Mouse (Mus musculus) neural tube, embryonic 11.5 days (tissue): ENCODE results near the gene Olfr1425. TPM values are rescaled to one million over a fixed set of nuclear protein-coding genes. Genes with fewer than 3 reads are reported as not detected.
"Not testable (repeated sequence)": the region's sequence is repeated elsewhere in the genome, so short reads cannot be mapped to it uniquely, and the experiment has no call there.

Experiments used
- ATAC-seq: fragments of 200-750 bp; cut with Nextera tagmentation; 2 replicates; pipeline ENCODE4 v1.8.0; 2017; ENCODE audit warnings: moderate number of reproducible peaks, mild to moderate bottlenecking, moderate TSS enrichment, moderate library complexity; ENCODE audit not compliant: insufficient read depth, low FRiP score, low TSS enrichment
- DNase-seq: peaks from one replicate; pipeline ENCODE4 v3.0.0-alpha.2; 2015; ENCODE audit warnings: low spot score
- H3K27ac ChIP-seq: fragments of 300-500 bp; sonication (generic); 2 replicates; pipeline ENCODE4 v1.5.1; 2014; ENCODE audit warnings: low read depth, mild to moderate bottlenecking, low read length
- H3K27me3 ChIP-seq: fragments of 300-500 bp; sonication (generic); 2 replicates; pipeline ENCODE4 v1.6.1; 2014; ENCODE audit warnings: mild to moderate bottlenecking, low read length, mixed read lengths; ENCODE audit not compliant: control insufficient read depth, insufficient read depth
- H3K36me3 ChIP-seq: fragments of 300-500 bp; sonication (generic); 2 replicates; pipeline ENCODE4 v1.6.1; 2014; ENCODE audit warnings: mild to moderate bottlenecking, low read length, moderate library complexity, mixed read lengths; ENCODE audit not compliant: control insufficient read depth, insufficient read depth
- H3K4me1 ChIP-seq: fragments of 300-500 bp; sonication (generic); 2 replicates; pipeline ENCODE4 v1.6.1; 2014; ENCODE audit warnings: low read length, mixed read lengths; ENCODE audit not compliant: control insufficient read depth, insufficient read depth
- H3K4me2 ChIP-seq: fragments of 300-500 bp; sonication (generic); 2 replicates; pipeline ENCODE4 v1.6.1; 2014; ENCODE audit warnings: low read depth, mild to moderate bottlenecking, moderate library complexity
- H3K4me3 ChIP-seq: fragments of 300-500 bp; sonication (generic); 2 replicates; pipeline ENCODE4 v1.5.1; 2014; ENCODE audit warnings: low read depth, low read length
- H3K9ac ChIP-seq: fragments of 300-500 bp; sonication (generic); 2 replicates; pipeline ENCODE4 v1.6.1; 2014; ENCODE audit warnings: mild to moderate bottlenecking, low read length
- H3K9me3 ChIP-seq: fragments of 300-500 bp; sonication (generic); 2 replicates; pipeline ENCODE4 v1.6.1; 2016; ENCODE audit warnings: low read length; ENCODE audit not compliant: control insufficient read depth
- WGBS: fragments of 180-500 bp; shearing (Covaris S2); extraction: QIAGEN DNeasy Blood & Tissue Kit; methylation state at CpG from one replicate; pipeline ENCODE4 v1.1.7; 2014; 5-methylcytosine and 5-hydroxymethylcytosine counted together
- polyA plus RNA-seq: library from polyadenylated mRNA; unstranded; fragments of >200 nt; fragmentation: Nextera tagmentation; extraction: Ambion mirVana; gene quantifications from 2 replicates; pipeline ENCODE4 v1.2.1, GENCODE M21; 2014

Gene Olfr1425
- not detected in 2 replicates for polyA plus RNA-seq

GRCm38 (mm10) chr19:12077631-12078030 lies at the start of gene Olfr1425:
Gene Olfr1425 (minus strand): TSS chr19:12077731.
- not testable (repeated sequence) for ATAC-seq, H3K9ac ChIP-seq, H3K9me3 ChIP-seq, H3K4me2 ChIP-seq, H3K4me1 ChIP-seq, H3K36me3 ChIP-seq, DNase-seq, H3K4me3 ChIP-seq, H3K27me3 ChIP-seq, H3K27ac ChIP-seq
- WGBS = 87% methylated on average over 4 of the region's 4 CpGs

DNA sequence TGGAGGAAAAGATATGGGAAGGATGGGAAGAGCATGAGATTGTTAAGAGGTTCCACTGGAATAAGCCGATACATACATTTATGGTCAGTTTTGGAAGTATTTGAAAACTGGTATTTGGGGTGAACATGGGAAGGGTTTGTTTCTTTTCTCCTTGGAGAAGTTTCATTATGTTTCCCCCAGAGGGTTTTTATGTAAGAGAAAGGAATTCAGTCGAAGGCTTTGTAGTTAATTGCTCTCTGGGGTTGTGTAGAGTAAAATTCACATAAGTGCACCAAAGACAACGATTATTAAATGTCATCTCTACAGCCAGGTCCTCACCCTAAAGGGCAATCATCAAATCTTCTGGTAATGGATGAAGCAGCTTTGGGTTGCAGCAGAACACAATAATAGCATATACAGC lies 45.6 kb upstream of the Olfr1425 start, which contains the start of gene Olfr76:
Gene Olfr76 (minus strand): TSS at position 101 of the 400 bp plus-strand sequence.
- H3K9me3 ChIP-seq = no peaks in the 10 kb centered on the region
- 70% methylated on average over 3 of the region's 3 CpGs for WGBS
- no peak within 1 kb of the TSS for H3K27ac ChIP-seq

GRCm38 (mm10) chr19:12116464-12116863 lies 38.9 kb upstream of the Olfr1425 start:
- no peak overlapping the region for H3K4me2 ChIP-seq
- ATAC-seq = no peak
- 91% methylated on average over 3 of the region's 3 CpGs for WGBS

More for the DNA sequence above, 45.6 kb upstream of the Olfr1425 start, which contains the start of gene Olfr76:
- Histone ChIP-seq H3K9ac (no peak within 1 kb of the TSS), H3K27me3 (no peaks in the 10 kb centered on the region), H3K4me2 (no peak within 1 kb of the TSS), H3K4me1 (no peaks in the 10 kb centered on the region), H3K4me3 (no peak within 1 kb of the TSS), H3K36me3 (no peaks in the 10 kb centered on the region)
- ATAC-seq (no peak), DNase-seq (no peak)

DNA sequence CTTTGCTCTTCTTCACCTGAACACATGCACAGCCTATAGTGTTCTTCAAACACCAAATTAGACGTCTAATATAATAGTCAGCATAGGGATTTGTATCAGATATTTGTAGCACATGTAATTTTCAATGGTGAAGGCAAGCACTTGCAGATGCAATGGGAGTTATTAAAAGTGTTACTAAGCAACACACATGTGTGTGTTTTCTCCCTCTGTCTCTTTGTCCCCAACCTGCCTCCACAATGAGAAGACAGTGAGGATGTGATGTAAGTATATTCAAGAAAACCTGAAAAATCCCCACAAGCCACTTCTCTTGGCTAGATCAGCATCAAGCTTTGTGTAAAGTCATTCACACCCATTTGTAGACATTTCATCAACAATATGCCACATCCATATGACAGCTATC lies 38.3 kb upstream of the Olfr1425 start, which contains the start of gene Olfr1428:
Gene Olfr1428 (minus strand): TSS at position 101 of the 400 bp plus-strand sequence.
- H3K9me3 ChIP-seq = no peaks in the 10 kb centered on the region
- ATAC-seq = no peak

More at GRCm38 (mm10) chr19:12116464-12116863, 38.9 kb upstream of the Olfr1425 start:
- Histone ChIP-seq H3K9ac (no peak overlapping the region), H3K27me3 (no peaks in the 10 kb centered on the region), H3K36me3 (no peaks in the 10 kb centered on the region), H3K4me3 (no peak overlapping the region), H3K9me3 (no peaks in the 10 kb centered on the region), H3K27ac (no peak overlapping the region), H3K4me1 (no peaks in the 10 kb centered on the region)
- no peak for DNase-seq

DNA sequence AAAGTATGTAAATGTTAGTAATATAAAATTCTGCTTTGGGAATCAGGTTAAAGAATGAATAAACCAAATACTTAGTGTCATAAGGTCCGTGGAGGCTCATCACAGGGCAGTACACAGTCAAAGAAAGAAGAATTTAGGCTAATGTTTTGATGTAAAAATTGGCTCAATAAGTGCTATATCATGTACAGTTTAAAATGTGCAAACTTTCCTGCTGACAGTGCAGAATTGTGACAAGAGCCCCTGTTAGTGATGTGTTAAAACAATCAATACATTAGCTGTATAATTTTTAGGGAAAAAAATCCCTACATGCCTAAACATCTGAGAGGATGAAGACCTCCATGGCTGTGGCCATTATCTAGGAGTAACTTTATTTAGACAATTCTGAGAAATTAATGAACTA lies 36.3 kb upstream of the Olfr1425 start:
- Histone ChIP-seq H3K4me2 (no peak overlapping the region), H3K9me3 (no peaks in the 10 kb centered on the region), H3K4me1 (no peaks in the 10 kb centered on the region), H3K36me3 (no peaks in the 10 kb centered on the region), H3K4me3 (no peak overlapping the region), H3K27me3 (no peaks in the 10 kb centered on the region), H3K27ac (no peak overlapping the region), H3K9ac (no peak overlapping the region)
- ATAC-seq = no peak
- 78% methylated on average over 1 of the region's 1 CpGs for WGBS
- no peak for DNase-seq

More for the DNA sequence above, 38.3 kb upstream of the Olfr1425 start, which contains the start of gene Olfr1428:
- WGBS = 69% methylated on average over 1 of the region's 1 CpGs
- Histone ChIP-seq H3K4me1 (no peaks in the 10 kb centered on the region), H3K9ac (no peak within 1 kb of the TSS), H3K4me3 (no peak within 1 kb of the TSS), H3K4me2 (no peak within 1 kb of the TSS), H3K27ac (no peak within 1 kb of the TSS), H3K27me3 (no peaks in the 10 kb centered on the region), H3K36me3 (no peaks in the 10 kb centered on the region)
- no peak for DNase-seq

GRCm38 (mm10) chr19:12104541-12104940 lies 27.0 kb upstream of the Olfr1425 start:
- ATAC-seq (no peak), DNase-seq (no peak)
- Histone ChIP-seq H3K27me3 (no peaks in the 10 kb centered on the region), H3K9ac (no peak overlapping the region), H3K9me3 (no peaks in the 10 kb centered on the region), H3K36me3 (no peaks in the 10 kb centered on the region), H3K4me3 (no peak overlapping the region), H3K27ac (no peak overlapping the region), H3K4me1 (no peaks in the 10 kb centered on the region), H3K4me2 (no peak overlapping the region)
- WGBS = 62% methylated on average over 1 of the region's 1 CpGs

GRCm38 (mm10) chr19:12103234-12103633 lies 25.7 kb upstream of the Olfr1425 start, which contains the start of gene Olfr1427:
Gene Olfr1427 (minus strand): TSS chr19:12103334.
- ATAC-seq (no peak), DNase-seq (no peak)
- Histone ChIP-seq H3K9me3 (no peaks in the 10 kb centered on the region), H3K27ac (no peak within 1 kb of the TSS), H3K4me1 (no peaks in the 10 kb centered on the region), H3K4me2 (no peak within 1 kb of the TSS), H3K27me3 (no peaks in the 10 kb centered on the region), H3K4me3 (no peak within 1 kb of the TSS), H3K9ac (no peak within 1 kb of the TSS), H3K36me3 (no peaks in the 10 kb centered on the region)
- WGBS = 92% methylated on average over 2 of the region's 2 CpGs

DNA sequence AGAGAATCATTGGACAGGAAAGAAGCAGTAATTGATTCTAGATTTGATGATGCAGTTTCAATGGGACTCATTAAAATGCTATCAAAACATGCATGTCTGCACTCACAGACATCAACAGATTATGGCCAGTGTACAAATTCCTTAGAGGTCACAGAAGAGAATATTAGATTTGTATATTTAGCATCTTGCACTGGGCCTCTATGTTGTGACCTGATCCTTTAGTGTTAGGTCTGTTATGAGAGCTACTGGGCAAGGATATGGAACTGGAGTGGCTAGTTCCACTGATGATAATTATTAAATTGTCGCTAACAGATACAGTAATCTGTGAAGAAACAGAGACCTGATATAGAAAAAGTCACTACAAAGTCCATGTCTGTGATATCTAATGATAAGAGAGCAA lies 14.4 kb upstream of the Olfr1425 start, which contains the start of gene Olfr1426:
Gene Olfr1426 (minus strand): TSS at position 101 of the 400 bp plus-strand sequence.
- H3K4me3 ChIP-seq = no peak within 1 kb of the TSS
- no peaks in the 10 kb centered on the region for H3K4me1 ChIP-seq
- WGBS = 84% methylated on average over 1 of the region's 1 CpGs
- DNase-seq = no peak
- H3K9ac ChIP-seq = no peak within 1 kb of the TSS
- H3K4me2 ChIP-seq = no peak within 1 kb of the TSS
- ATAC-seq = no peak
- H3K9me3 ChIP-seq = no peaks in the 10 kb centered on the region
- H3K27me3 ChIP-seq = no peaks in the 10 kb centered on the region
- no peak within 1 kb of the TSS for H3K27ac ChIP-seq
- no peaks in the 10 kb centered on the region for H3K36me3 ChIP-seq

DNA sequence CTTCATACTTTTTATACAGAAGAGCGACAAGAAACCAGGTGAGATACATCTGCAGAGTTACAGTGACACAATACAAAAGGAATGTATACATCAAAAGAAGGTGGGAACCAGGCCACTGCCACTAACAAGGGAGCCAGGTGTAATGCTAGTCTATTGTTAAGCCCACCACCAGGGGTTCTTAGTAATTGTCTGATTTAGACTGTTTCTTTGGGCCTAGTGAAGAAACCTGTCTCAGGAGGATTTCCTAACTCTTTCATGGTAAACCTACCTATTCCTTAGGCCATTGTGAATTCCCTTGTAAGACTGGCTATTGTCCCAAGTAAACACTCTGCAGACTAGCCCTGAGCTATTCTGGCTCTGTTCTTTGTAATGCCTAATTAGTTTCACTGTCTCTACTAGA lies 8.0 kb downstream of the Olfr1425 start:
- H3K9me3 ChIP-seq, H3K27ac ChIP-seq, H3K4me2 ChIP-seq, H3K9ac ChIP-seq, DNase-seq, H3K27me3 ChIP-seq, H3K4me3 ChIP-seq, ATAC-seq, H3K36me3 ChIP-seq, H3K4me1 ChIP-seq: not testable (repeated sequence)
- WGBS = 71% methylated on average over 1 of the region's 1 CpGs
